Mouse (Mus musculus) lung, adult 2 months (tissue): ENCODE measurements at regions not wholly inside any gene's neighbourhood (a gene's known extent, or its start where the extent isn't known, plus 50 kb on each side); places are given as distances from the start of the nearest gene placed in this dataset.

ENCODE experiments used
- CTCF ChIP-seq: fragments of 200-500 bp; IDR thresholded peaks from 2 replicates; pipeline ENCODE4 v1.5.1; 2011; ENCODE audit warnings: mild to moderate bottlenecking, low read length, control low read depth; ENCODE audit not compliant: insufficient read depth
- POLR2A ChIP-seq: fragments of 200-500 bp; IDR thresholded peaks from 2 replicates; pipeline ENCODE4 v1.6.1; 2011; ENCODE audit warnings: low read depth, mild to moderate bottlenecking, control low read depth, low read length, borderline replicate concordance; ENCODE audit errors: extremely low read depth

DNA sequence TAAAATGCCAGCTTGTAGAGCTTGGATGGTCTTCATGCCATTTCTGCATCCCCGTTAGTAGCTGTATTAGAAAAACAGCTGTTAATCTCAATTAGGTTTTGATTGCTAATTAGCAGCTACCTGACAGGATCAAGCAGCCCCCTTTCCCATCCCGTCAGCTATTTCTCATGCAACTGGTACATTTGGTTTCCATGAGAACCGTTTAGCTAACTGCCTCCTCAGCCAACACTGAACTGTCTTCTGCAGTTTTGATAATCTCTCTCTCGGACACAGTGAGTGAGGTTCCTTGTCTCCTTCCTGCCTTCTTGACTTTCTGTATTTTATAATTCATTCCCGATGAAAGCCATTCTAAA, 385.7 kb upstream of the Kif2a start:
- TF ChIP-seq POLR2A (no peak), CTCF (no peak)
